Mouse (Mus musculus): ENCODE results near the gene Fam168a. TPM values are rescaled to one million over a fixed set of nuclear protein-coding genes. Genes with fewer than 3 reads are reported as not detected.

The Fam168a gene
- polyA plus RNA-seq, 1 experiment from 2014 or later = 36.3 TPM

- 60% methylated on average over 3 of the region's 3 CpGs for WGBS
These were observed 61.1 kb downstream of the Fam168a start for GRCm38 (mm10) chr7:100767568-100767967.

GRCm38 (mm10) chr7:100768009-100768408, 61.6 kb downstream of the Fam168a start:
- ATAC-seq (ENCODE audit: low FRiP score) = no peak
- Histone ChIP-seq H3K36me3 (ENCODE audit: control insufficient read depth, insufficient read depth, low read length) (no peaks in the 10 kb centered on the region), H3K27ac (ENCODE audit: low read depth, low read length) (no peak overlapping the region), H3K27me3 (ENCODE audit: control insufficient read depth, insufficient read depth, low read length) (no peaks in the 10 kb centered on the region), H3K9me3 (ENCODE audit: control insufficient read depth, low read length) (no peaks in the 10 kb centered on the region), H3K4me1 (ENCODE audit: control insufficient read depth, insufficient read depth, low read length) (no peaks in the 10 kb centered on the region), H3K4me3 (ENCODE audit: low read depth, low read length) (no peak overlapping the region), H3K4me2 (no peak overlapping the region), H3K9ac (ENCODE audit: low read length) (no peak overlapping the region)
- no peak for DNase-seq (ENCODE audit: low spot score, missing footprints)
- WGBS = 97% methylated on average over 3 of the region's 3 CpGs

More at GRCm38 (mm10) chr7:100767568-100767967, 61.1 kb downstream of the Fam168a start:
- Histone ChIP-seq H3K9ac (ENCODE audit: low read length) (no peak overlapping the region), H3K4me3 (ENCODE audit: low read depth, low read length) (no peak overlapping the region), H3K27me3 (ENCODE audit: control insufficient read depth, insufficient read depth, low read length) (no peaks in the 10 kb centered on the region), H3K27ac (ENCODE audit: low read depth, low read length) (no peak overlapping the region), H3K4me2 (no peak overlapping the region), H3K9me3 (ENCODE audit: control insufficient read depth, low read length) (no peaks in the 10 kb centered on the region), H3K4me1 (ENCODE audit: control insufficient read depth, insufficient read depth, low read length) (no peaks in the 10 kb centered on the region), H3K36me3 (ENCODE audit: control insufficient read depth, insufficient read depth, low read length) (no peaks in the 10 kb centered on the region)
- ATAC-seq (ENCODE audit: low FRiP score) = no peak
- DNase-seq (ENCODE audit: low spot score, missing footprints) = peak; percentile 60

- Histone ChIP-seq H3K9ac (ENCODE audit: low read length) (no peak overlapping the region), H3K4me2 (no peak overlapping the region), H3K9me3 (ENCODE audit: control insufficient read depth, low read length) (no peaks in the 10 kb centered on the region), H3K27ac (ENCODE audit: low read depth, low read length) (no peak overlapping the region), H3K4me3 (ENCODE audit: low read depth, low read length) (no peak overlapping the region), H3K27me3 (ENCODE audit: control insufficient read depth, insufficient read depth, low read length) (no peaks in the 10 kb centered on the region), H3K36me3 (ENCODE audit: control insufficient read depth, insufficient read depth, low read length) (no peaks in the 10 kb centered on the region), H3K4me1 (ENCODE audit: control insufficient read depth, insufficient read depth, low read length) (no peaks in the 10 kb centered on the region)
- WGBS = 92% methylated on average over 7 of the region's 7 CpGs
- ATAC-seq (ENCODE audit: low FRiP score) = no peak
- DNase-seq (ENCODE audit: low spot score, missing footprints) = no peak
These were observed 63.2 kb downstream of the Fam168a start for GRCm38 (mm10) chr7:100769534-100770083.

- Histone ChIP-seq H3K4me3 (ENCODE audit: low read depth, low read length) (no peak overlapping the region), H3K4me2 (no peak overlapping the region), H3K27me3 (ENCODE audit: control insufficient read depth, insufficient read depth, low read length) (no peaks in the 10 kb centered on the region), H3K9me3 (ENCODE audit: control insufficient read depth, low read length) (no peaks in the 10 kb centered on the region), H3K4me1 (ENCODE audit: control insufficient read depth, insufficient read depth, low read length) (no peaks in the 10 kb centered on the region), H3K9ac (ENCODE audit: low read length) (no peak overlapping the region), H3K27ac (ENCODE audit: low read depth, low read length) (no peak overlapping the region), H3K36me3 (ENCODE audit: control insufficient read depth, insufficient read depth, low read length) (no peaks in the 10 kb centered on the region)
- WGBS = 97% methylated on average over 2 of the region's 2 CpGs
- no peak for ATAC-seq (ENCODE audit: low FRiP score)
- peak; percentile 37 for DNase-seq (ENCODE audit: low spot score, missing footprints)
These were observed 64.4 kb downstream of the Fam168a start for GRCm38 (mm10) chr7:100770669-100771341.

GRCm38 (mm10) chr7:100774189-100774588, 67.8 kb downstream of the Fam168a start:
- ATAC-seq (ENCODE audit: low FRiP score) = no peak
- Histone ChIP-seq H3K4me3 (ENCODE audit: low read depth, low read length) (no peak overlapping the region), H3K36me3 (ENCODE audit: control insufficient read depth, insufficient read depth, low read length) (no peaks in the 10 kb centered on the region), H3K9ac (ENCODE audit: low read length) (no peak overlapping the region), H3K9me3 (ENCODE audit: control insufficient read depth, low read length) (no peaks in the 10 kb centered on the region), H3K27me3 (ENCODE audit: control insufficient read depth, insufficient read depth, low read length) (no peaks in the 10 kb centered on the region), H3K27ac (ENCODE audit: low read depth, low read length) (no peak overlapping the region), H3K4me1 (ENCODE audit: control insufficient read depth, insufficient read depth, low read length) (no peaks in the 10 kb centered on the region), H3K4me2 (no peak overlapping the region)
- DNase-seq (ENCODE audit: low spot score, missing footprints) = no peak
- WGBS = 95% methylated on average over 1 of the region's 1 CpGs

- Histone ChIP-seq H3K36me3 (ENCODE audit: control insufficient read depth, insufficient read depth, low read length) (no peaks in the 10 kb centered on the region), H3K9ac (ENCODE audit: low read length) (no peak overlapping the region), H3K4me2 (no peak overlapping the region), H3K4me1 (ENCODE audit: control insufficient read depth, insufficient read depth, low read length) (no peaks in the 10 kb centered on the region), H3K27me3 (ENCODE audit: control insufficient read depth, insufficient read depth, low read length) (no peaks in the 10 kb centered on the region), H3K4me3 (ENCODE audit: low read depth, low read length) (no peak overlapping the region), H3K27ac (ENCODE audit: low read depth, low read length) (no peak overlapping the region), H3K9me3 (ENCODE audit: control insufficient read depth, low read length) (no peaks in the 10 kb centered on the region)
- DNase-seq (ENCODE audit: low spot score, missing footprints) (no peak), ATAC-seq (ENCODE audit: low FRiP score) (no peak)
- WGBS = 84% methylated on average over 1 of the region's 1 CpGs
These were observed 69.4 kb downstream of the Fam168a start for GRCm38 (mm10) chr7:100775810-100776209.

- no peaks in the 10 kb centered on the region for H3K27me3 ChIP-seq (ENCODE audit: control insufficient read depth, insufficient read depth, low read length)
- H3K4me3 ChIP-seq (ENCODE audit: low read depth, low read length) = no peak overlapping the region
- WGBS = 91% methylated on average over 7 of the region's 7 CpGs
- no peaks in the 10 kb centered on the region for H3K4me1 ChIP-seq (ENCODE audit: control insufficient read depth, insufficient read depth, low read length)
- no peak overlapping the region for H3K27ac ChIP-seq (ENCODE audit: low read depth, low read length)
- H3K9me3 ChIP-seq (ENCODE audit: control insufficient read depth, low read length) = no peaks in the 10 kb centered on the region
- no peak overlapping the region for H3K9ac ChIP-seq (ENCODE audit: low read length)
- no peaks in the 10 kb centered on the region for H3K36me3 ChIP-seq (ENCODE audit: control insufficient read depth, insufficient read depth, low read length)
- DNase-seq (ENCODE audit: low spot score, missing footprints) (no peak), ATAC-seq (ENCODE audit: low FRiP score) (no peak)
- no peak overlapping the region for H3K4me2 ChIP-seq
These were observed 73.8 kb downstream of the Fam168a start for GRCm38 (mm10) chr7:100780192-100780591.

- H3K27ac ChIP-seq (ENCODE audit: low read depth, low read length) = no peak overlapping the region
- WGBS = 81% methylated on average over 2 of the region's 2 CpGs
- H3K4me3 ChIP-seq (ENCODE audit: low read depth, low read length) = no peak overlapping the region
- DNase-seq (ENCODE audit: low spot score, missing footprints) (no peak), ATAC-seq (ENCODE audit: low FRiP score) (no peak)
- no peaks in the 10 kb centered on the region for H3K4me1 ChIP-seq (ENCODE audit: control insufficient read depth, insufficient read depth, low read length)
- no peaks in the 10 kb centered on the region for H3K9me3 ChIP-seq (ENCODE audit: control insufficient read depth, low read length)
- no peak overlapping the region for H3K4me2 ChIP-seq
- H3K27me3 ChIP-seq (ENCODE audit: control insufficient read depth, insufficient read depth, low read length) = no peaks in the 10 kb centered on the region
- no peaks in the 10 kb centered on the region for H3K36me3 ChIP-seq (ENCODE audit: control insufficient read depth, insufficient read depth, low read length)
- no peak overlapping the region for H3K9ac ChIP-seq (ENCODE audit: low read length)
These were observed 78.2 kb downstream of the Fam168a start for GRCm38 (mm10) chr7:100784650-100785049.

- Histone ChIP-seq H3K9me3 (ENCODE audit: control insufficient read depth, low read length) (no peaks in the 10 kb centered on the region), H3K27me3 (ENCODE audit: control insufficient read depth, insufficient read depth, low read length) (no peaks in the 10 kb centered on the region), H3K4me1 (ENCODE audit: control insufficient read depth, insufficient read depth, low read length) (no peaks in the 10 kb centered on the region), H3K36me3 (ENCODE audit: control insufficient read depth, insufficient read depth, low read length) (no peaks in the 10 kb centered on the region), H3K4me2 (no peak overlapping the region), H3K9ac (ENCODE audit: low read length) (no peak overlapping the region), H3K27ac (ENCODE audit: low read depth, low read length) (no peak overlapping the region), H3K4me3 (ENCODE audit: low read depth, low read length) (no peak overlapping the region)
- DNase-seq (ENCODE audit: low spot score, missing footprints) = no peak
- 92% methylated on average over 4 of the region's 4 CpGs for WGBS
- no peak for ATAC-seq (ENCODE audit: low FRiP score)
These were observed 79.0 kb downstream of the Fam168a start for GRCm38 (mm10) chr7:100785426-100785825.
